Mouse (Mus musculus) small intestine, adult 2 months (tissue): ENCODE data around the gene Pafah1b1. TPM values are rescaled to one million over a fixed set of nuclear protein-coding genes. Genes with fewer than 3 reads are reported as not detected.

ENCODE experiments used
- H3K27ac ChIP-seq: fragments of 200-500 bp; 2 replicates; pipeline ENCODE4 v1.5.1; 2012; ENCODE audit warnings: low read depth, low read length, control low read depth, inconsistent platforms; ENCODE audit not compliant: insufficient read depth
- H3K27me3 ChIP-seq: fragments of 200-500 bp; 2 replicates; pipeline ENCODE4 v1.6.1; 2012; ENCODE audit warnings: mild to moderate bottlenecking, moderate library complexity, low read length, inconsistent platforms; ENCODE audit not compliant: control insufficient read depth, insufficient read depth
- H3K36me3 ChIP-seq: fragments of 200-500 bp; 2 replicates; pipeline ENCODE4 v1.6.1; 2012; ENCODE audit warnings: mild to moderate bottlenecking, low read length, control low read depth, inconsistent platforms; ENCODE audit not compliant: control insufficient read depth, insufficient read depth
- H3K4me1 ChIP-seq: fragments of 200-500 bp; 2 replicates; pipeline ENCODE4 v1.6.1; 2012; ENCODE audit warnings: low read length, inconsistent platforms, mixed read lengths; ENCODE audit not compliant: control insufficient read depth, insufficient read depth, insufficient read length
- H3K4me3 ChIP-seq: fragments of 200-500 bp; 2 replicates; pipeline ENCODE4 v1.5.1; 2012; ENCODE audit warnings: low read depth, mild to moderate bottlenecking, control low read depth, inconsistent platforms, low read length, moderate library complexity
- CTCF ChIP-seq: fragments of 200-500 bp; IDR thresholded peaks from 2 replicates; pipeline ENCODE4 v1.5.1; 2012; ENCODE audit warnings: low read depth, mild to moderate bottlenecking, control low read depth, inconsistent platforms, low read length, moderate library complexity, mixed read lengths; ENCODE audit not compliant: insufficient replicate concordance, insufficient read length; ENCODE audit errors: extremely low read depth
- POLR2A ChIP-seq: fragments of 200-500 bp; IDR thresholded peaks from 2 replicates; pipeline ENCODE4 v1.6.1; 2012; ENCODE audit warnings: low read depth, mild to moderate bottlenecking, control low read depth, inconsistent platforms, low read length, moderate library complexity
- WGBS: fragments of 180-500 bp; shearing (Covaris S2); methylation state at CpG from one replicate; pipeline ENCODE4 v1.1.7; 2018; 5-methylcytosine and 5-hydroxymethylcytosine counted together
- polyA plus RNA-seq: library from polyadenylated mRNA; depleted of rRNA; stranded (reverse); fragments of >200 nt; gene quantifications from 2 replicates; pipeline ENCODE4 v1.2.3, GENCODE M21; 2012

Gene Pafah1b1
- polyA plus RNA-seq, 1 experiment: 9.6 TPM

GRCm38 (mm10) chr11:74692151-74692550 is 32.3 kb downstream of the Pafah1b1 start:
- Histone ChIP-seq H3K27ac (no peak overlapping the region), H3K4me1 (no peaks in the 10 kb centered on the region), H3K27me3 (no peaks in the 10 kb centered on the region), H3K36me3 (peaks cover 36% of the 10 kb centered on the region), H3K4me3 (no peak overlapping the region)
- TF ChIP-seq POLR2A (no peak), CTCF (no peak)
- WGBS: 33% methylated on average over 1 of the region's 1 CpGs

- Histone ChIP-seq H3K4me3 (no peak overlapping the region), H3K36me3 (peaks cover 52% of the 10 kb centered on the region), H3K27me3 (no peaks in the 10 kb centered on the region), H3K4me1 (no peaks in the 10 kb centered on the region), H3K27ac (no peak overlapping the region)
- WGBS: 82% methylated on average over 4 of the region's 4 CpGs
- TF ChIP-seq POLR2A (no peak), CTCF (no peak)
These were observed 49.3 kb downstream of the Pafah1b1 start for GRCm38 (mm10) chr11:74675156-74675555.

DNA sequence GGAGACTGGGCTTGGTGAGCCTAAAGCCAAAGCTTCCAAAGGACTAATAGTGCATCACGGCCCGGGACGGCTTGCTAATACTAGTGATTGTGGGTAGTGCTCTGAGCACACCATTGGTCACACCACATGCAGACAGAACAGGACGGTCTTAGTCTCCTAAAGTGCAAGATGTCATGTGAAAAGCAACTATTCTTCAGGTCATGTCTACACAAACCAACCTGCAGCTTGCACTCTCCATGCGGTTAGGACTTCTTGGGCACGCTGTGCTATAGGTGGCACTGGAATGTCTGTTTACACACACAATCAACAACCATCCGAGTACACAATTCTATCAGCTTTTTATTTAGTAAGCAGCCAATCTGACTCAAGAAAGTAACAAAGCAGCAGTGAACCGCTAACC is 49.8 kb downstream of the Pafah1b1 start:
- TF ChIP-seq POLR2A (no peak), CTCF (no peak)
- WGBS: 92% methylated on average over 8 of the region's 8 CpGs
- Histone ChIP-seq H3K27me3 (no peaks in the 10 kb centered on the region), H3K27ac (no peak overlapping the region), H3K36me3 (peaks cover 51% of the 10 kb centered on the region), H3K4me1 (no peaks in the 10 kb centered on the region), H3K4me3 (no peak overlapping the region)

DNA sequence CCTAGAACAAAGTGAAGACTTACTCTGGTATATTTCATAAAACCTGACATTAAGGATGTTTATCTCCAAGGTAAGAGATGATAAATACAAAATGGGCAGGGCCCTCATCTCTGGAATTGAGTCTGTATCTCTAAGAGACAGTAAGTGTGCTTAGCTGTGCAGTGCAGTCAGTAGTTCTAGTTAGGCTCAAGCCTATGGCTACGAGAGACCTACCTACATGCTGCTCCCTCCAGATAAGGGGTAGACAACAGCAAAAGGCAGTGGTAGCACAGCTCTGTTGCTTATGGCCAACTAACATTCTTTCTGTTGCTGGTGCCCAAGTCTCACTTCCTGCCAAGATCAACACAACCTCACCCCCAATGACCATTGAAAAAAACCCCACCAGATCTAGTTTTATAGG is 50.9 kb downstream of the Pafah1b1 start:
- Histone ChIP-seq H3K27ac (no peak overlapping the region), H3K4me3 (no peak overlapping the region), H3K36me3 (peaks cover 50% of the 10 kb centered on the region), H3K4me1 (no peaks in the 10 kb centered on the region), H3K27me3 (no peaks in the 10 kb centered on the region)
- TF ChIP-seq CTCF (no peak), POLR2A (no peak)
- 83% methylated on average over 1 of the region's 1 CpGs for WGBS

DNA sequence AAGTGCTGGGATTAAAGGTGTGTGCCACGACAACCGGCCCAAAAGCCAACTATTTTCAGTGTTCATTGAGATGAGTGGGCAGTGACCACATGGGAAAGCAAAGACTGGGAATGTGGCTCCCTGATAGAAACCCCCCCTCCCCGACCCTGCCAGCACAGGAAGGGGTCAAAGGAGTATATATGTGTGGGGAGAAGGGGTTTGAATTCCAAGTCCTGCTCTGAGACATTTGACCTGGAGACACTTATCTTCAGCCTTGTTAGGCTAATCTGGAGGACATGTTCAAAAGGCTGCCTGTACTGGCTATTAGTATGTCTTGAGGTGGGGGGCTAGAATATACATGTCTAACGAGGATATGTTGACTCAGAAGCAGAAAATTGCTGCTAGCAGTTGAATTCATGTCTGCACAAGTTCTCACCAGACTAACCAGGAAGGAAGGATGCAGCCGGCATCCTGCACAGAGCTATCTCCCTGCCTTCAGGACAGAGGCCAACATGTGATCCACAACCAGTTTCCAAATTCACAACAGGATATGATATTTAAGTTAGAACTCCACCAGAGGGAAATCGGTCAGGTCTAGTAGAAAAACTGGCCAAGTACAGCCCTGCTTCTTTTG is 51.5 kb downstream of the Pafah1b1 start:
- H3K36me3 ChIP-seq: peaks cover 48% of the 10 kb centered on the region
- H3K27ac ChIP-seq: no peak overlapping the region
- no peak overlapping the region for H3K4me3 ChIP-seq
- no peaks in the 10 kb centered on the region for H3K27me3 ChIP-seq
- TF ChIP-seq CTCF (no peak), POLR2A (no peak)
- 66% methylated on average over 6 of the region's 6 CpGs for WGBS
- H3K4me1 ChIP-seq: no peaks in the 10 kb centered on the region

DNA sequence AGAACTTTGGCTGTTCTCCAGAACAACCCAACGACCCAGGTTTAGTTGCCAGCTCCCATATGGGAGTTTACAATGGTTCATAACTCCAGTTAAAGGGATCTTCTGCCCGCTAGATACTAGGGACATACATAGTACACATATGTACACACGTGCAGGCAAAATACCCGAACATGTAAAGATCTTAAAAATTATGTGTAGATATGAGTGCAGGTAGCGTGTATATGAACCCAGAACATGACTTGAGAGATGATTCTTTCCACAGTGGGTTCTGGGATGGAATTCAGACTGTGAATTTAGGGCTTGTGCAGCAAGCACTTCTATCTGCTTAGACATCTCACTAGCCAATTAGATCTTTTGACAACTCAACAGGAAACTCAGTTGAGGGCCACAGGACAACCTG is 52.6 kb downstream of the Pafah1b1 start:
- TF ChIP-seq POLR2A (no peak), CTCF (no peak)
- H3K27me3 ChIP-seq: no peaks in the 10 kb centered on the region
- H3K36me3 ChIP-seq: peaks cover 49% of the 10 kb centered on the region
- no peaks in the 10 kb centered on the region for H3K4me1 ChIP-seq
- H3K27ac ChIP-seq: no peak overlapping the region
- no peak overlapping the region for H3K4me3 ChIP-seq
- 68% methylated on average over 5 of the region's 5 CpGs for WGBS

GRCm38 (mm10) chr11:74671013-74671412 is 53.5 kb downstream of the Pafah1b1 start:
- TF ChIP-seq POLR2A (no peak), CTCF (no peak)

DNA sequence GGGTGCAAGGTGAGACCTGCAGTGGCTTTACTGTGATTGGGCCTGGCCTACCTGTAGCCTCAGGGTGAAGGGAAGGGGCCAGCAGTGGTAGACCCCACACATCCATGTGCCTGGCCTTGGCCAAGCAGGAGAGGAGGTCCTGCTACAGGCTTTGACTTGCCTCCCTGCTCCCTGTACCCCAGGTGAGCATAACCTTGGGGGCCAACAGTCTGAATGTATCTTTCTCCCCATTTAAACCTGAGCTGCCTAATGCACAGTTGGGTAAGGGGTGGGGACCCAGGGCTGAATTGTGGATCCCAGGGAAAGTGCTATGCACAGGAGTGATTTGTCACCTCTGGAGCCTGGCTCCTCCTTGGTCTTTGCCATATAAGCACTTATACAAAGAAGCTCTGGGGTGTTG is 54.3 kb downstream of the Pafah1b1 start:
- Histone ChIP-seq H3K36me3 (peaks cover 54% of the 10 kb centered on the region), H3K4me1 (no peaks in the 10 kb centered on the region), H3K4me3 (no peak overlapping the region), H3K27ac (no peak overlapping the region), H3K27me3 (no peaks in the 10 kb centered on the region)
- TF ChIP-seq POLR2A (no peak), CTCF (no peak)

More at GRCm38 (mm10) chr11:74671013-74671412, 53.5 kb downstream of the Pafah1b1 start:
- H3K27me3 ChIP-seq: no peaks in the 10 kb centered on the region
- no peak overlapping the region for H3K4me3 ChIP-seq
- H3K27ac ChIP-seq: no peak overlapping the region
- peaks cover 51% of the 10 kb centered on the region for H3K36me3 ChIP-seq
- WGBS: 78% methylated on average over 1 of the region's 1 CpGs
- H3K4me1 ChIP-seq: no peaks in the 10 kb centered on the region
